Mouse (Mus musculus): ENCODE data around the gene Gsap.
A peak's percentile ranks its signal among the peaks of the same experiment; 100 is the strongest.
"Not testable (repeated sequence)": the region's sequence is repeated elsewhere in the genome, so short reads cannot be mapped to it uniquely, and the experiment has no call there.

The Gsap gene

DNA sequence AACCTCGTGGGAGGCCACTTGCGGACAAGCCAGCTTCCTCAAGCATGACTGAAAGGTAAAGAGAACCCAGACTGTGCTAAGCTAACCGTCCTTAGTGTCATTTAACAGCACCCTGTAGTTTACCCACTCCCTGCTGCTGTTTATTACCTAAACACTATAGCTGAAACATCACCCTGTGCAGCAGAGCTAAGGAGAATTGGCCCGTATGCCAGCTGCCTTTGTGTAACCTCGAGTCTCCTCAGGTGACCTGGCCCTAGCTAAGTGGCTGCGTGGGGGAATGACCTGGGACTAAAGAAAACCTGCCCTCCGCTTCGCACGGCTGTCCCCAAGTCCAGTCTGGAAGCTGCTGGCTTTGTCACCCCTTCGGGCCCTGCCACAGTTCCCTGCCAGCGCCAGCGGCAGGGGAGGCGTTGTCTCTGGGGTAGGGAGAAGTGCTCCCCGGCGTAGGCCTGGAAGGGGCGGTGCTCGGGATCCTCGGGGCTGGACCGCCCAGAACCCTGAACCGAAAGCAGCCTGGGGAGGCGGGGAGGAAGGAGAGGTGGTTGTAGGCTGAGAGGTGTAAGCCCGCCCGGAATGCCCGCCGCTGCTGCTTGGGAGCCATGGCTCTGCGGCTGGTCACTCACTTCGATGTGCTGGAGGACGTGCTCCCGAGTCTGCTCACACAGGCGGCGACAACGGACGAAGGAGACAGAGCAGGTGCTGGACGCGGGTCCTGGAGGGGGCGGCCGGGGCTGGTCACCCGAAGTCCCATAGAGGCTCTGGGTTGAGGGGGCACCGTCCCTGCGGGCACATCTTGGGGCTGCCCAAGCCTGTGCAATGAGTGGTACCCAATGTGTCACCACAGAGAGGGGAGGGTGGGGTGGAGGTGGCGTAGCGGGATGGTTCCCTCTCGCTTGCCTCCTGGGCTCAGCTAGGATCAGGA is at the start of gene Gsap:
Gene Gsap, plus strand, starts transcription at position 492 of the 922 bp plus-strand sequence.
- DNase-seq (ENCODE audit: inconsistent ontology term): peak; percentile 95

DNA sequence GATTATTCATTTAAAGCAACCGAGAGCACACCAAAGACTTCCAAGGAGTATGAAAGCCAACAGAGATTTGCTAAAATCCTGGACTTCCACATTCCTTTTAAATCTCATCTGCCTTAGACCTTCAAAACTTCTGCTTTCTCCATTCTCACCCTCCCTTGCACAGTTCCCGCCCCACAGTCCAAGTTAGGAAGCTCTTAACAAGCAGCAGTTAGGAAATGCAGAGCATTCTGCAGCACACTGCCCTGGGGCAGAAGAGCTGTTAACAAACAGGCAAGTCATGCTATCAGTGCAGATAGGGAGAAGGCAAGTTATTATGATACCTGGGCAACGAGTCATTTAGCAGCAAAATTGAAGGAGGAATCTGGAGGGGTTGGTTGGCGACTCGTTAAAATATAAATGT is 49.5 kb upstream of the Gsap start:
- peak; percentile 69 for DNase-seq (ENCODE audit: inconsistent ontology term)

DNA sequence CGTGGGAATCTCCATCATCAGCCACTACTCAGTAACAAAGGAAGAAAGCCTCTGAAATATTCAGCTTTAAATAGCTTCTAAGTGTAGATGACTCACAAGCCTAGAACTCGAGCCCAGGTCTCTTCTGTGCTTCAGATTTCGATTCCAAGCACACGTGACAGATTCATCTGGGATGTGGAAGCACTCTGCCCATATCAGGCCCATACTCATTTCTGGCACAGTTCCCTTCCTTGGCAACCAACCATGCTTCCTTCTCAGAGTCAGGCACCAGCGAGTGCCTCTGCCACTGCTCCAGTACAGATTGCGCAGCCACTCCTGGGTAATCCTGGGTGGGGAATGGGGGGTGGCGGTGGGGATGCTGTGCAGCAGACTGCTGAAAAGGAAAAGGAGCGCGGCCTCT is 46.5 kb upstream of the Gsap start:
- DNase-seq (ENCODE audit: inconsistent ontology term): peak; percentile 90

DNA sequence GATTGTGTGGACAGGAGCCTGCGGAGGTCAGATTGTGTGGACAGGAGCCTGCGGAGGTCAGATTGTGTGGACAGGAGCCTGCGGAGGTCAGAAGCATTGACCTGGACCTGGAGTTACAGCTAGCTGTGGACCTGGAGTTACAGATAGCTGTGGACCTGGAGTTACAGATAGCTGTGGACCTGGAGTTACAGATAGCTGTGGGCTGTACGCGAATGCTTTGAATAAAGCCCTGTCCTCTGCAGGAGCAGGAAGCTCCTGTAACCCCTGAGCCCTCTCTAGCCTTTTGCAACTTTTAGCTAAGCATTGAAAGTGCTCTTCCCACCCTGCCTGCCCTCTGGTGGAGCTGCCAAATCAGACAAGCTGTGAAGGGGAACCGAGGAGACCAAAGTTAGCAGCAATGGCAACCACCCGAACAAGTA is 44.9 kb upstream of the Gsap start:
- not testable (repeated sequence) for DNase-seq (ENCODE audit: inconsistent ontology term)

DNA sequence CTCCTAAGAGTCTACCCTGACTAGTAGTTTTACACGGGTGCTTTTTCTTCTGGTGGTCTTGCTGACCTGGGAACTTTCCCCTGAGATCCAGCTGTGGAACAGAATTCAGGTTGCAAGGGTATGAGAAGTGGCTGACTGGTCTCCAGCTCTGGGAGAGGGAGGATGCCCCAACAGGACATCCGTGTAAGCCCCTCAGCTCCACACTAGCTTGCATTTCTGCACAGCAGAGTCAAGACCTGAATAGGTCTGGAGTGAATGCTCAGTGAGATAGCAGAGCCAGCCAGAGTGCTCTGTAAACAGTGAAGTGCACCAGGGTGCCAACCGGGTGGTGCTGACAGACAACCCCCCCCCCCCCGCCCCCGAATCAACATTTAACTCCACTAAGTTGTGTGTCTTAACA is 44.4 kb upstream of the Gsap start:
- DNase-seq (ENCODE audit: inconsistent ontology term): no peak

DNA sequence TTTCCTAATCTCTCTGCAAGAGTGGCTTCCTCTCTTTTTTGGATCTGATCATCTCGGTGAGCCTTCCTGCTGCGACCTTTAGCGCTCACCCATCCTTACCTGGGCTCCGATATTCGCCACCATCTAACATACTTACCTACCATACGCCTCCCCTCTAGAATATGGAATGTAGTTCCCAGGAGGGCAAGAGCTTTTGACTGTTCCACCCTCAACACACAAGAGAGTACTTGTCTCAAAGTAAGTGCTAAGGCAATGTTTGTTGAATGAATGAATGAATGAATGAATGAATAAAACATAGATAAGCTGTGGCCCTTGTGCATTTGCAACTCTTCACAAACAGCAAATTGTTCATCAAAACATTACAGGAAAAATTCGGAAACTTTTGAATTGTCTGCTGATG is 43.0 kb upstream of the Gsap start:
- DNase-seq (ENCODE audit: inconsistent ontology term): no peak

DNA sequence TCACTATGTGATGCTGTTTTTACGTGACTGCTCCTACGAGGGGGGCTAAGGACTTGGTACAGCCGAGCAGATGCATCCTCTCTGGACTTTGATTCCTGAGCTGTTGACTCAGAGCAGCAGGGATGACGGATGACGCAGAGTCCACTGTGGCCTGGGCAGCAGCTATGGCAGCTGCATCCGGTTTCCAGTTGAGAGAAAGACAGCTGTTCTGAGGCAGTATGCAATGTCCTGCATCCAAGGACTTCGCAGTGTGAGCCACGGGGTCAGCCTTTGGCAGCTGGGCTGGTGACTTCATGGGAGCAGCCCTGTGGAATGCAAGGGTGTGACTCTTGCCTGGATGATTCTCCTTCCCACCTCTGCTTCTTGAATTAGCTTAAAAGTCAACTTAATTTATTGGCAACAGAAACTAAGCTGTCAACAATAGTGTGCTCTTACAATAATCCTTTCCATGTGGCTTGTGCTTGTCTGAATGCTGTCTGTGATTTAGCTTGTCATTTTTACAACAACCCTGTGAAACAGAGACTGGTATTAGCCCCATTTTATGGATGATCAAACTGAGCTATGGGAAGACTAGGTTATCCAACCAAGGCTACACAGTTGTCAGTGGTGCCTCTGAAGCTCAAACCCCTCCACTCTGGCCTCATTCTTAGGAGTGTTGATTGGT is 41.4 kb upstream of the Gsap start:
- peak; percentile 59 for DNase-seq (ENCODE audit: inconsistent ontology term)

DNA sequence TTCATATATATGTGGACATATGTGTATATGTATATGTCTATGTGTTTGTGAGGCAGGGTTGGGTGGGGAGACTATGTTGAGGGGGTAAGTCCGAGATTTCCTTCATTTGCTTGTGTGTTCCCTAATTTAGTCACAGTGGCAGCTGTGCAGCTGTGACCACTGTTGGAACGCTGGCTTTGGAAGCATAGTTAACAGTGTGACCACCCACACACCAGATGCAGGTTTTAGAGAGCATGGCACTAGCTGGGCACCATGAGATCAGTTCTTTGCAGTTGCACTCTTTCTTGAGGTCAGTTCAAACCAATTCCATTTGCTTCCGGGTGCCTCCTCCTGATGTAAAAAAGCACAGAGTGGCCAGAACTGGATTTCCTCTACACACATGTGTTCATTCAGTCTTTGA is 37.7 kb upstream of the Gsap start:
- DNase-seq (ENCODE audit: inconsistent ontology term): no peak

DNA sequence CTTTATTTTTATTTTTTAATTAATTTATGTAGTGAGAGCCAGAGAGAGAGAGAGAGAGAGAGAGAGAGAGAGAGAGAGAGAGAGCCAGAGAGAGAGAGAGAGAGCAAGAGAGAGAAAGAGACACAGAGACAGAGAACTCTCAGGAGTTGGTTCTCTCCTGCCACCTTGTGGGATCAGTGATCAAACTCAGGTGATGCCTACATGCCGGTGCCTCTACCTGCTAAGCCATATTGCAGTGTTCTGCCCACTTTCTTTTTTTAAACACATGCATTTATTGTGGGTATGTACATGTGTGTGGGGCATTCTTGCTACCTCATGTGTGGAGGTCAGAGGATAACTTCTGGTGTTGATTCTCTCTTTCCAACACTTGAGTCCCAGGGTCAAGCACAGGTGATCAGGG is 32.4 kb upstream of the Gsap start:
- no peak for DNase-seq (ENCODE audit: inconsistent ontology term)

DNA sequence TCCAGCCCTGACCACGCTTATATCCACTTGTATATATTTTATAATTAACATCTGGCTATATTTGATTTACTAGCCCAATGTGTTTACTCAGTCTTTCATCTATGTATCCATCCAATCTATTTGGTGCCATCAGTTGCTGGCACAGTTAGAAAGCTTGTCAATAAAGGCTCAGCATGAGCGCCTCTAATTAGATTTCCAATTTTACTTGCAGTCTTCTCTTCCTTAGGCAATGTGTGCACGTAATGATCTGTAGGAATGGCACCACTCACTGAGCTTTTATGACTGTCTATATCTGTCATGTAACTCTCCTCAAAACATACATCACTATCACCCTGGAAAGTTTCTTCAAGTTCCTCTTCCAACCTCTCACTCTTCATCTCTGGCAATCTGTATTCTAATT is 29.3 kb upstream of the Gsap start:
- no peak for DNase-seq (ENCODE audit: inconsistent ontology term)

DNA sequence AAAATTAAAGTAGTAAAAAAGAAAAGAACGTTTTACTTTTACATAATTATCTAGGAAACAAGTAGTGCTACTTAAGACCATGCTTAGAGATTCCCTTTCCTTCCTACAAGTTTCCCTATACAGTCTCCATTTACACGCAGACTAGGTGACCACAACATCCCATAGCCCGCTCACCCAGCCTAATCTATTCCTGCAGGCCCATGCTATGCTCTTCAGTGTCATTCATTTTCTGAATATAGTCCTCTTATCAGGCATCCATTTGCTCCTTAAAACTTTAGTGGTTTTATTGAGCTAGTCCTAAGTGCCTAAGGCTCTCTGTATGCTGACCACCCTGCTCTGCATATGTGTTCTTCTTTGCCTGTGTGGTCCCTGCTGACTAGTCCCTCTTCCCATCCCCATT is 26.5 kb upstream of the Gsap start:
- DNase-seq (ENCODE audit: inconsistent ontology term): no peak

DNA sequence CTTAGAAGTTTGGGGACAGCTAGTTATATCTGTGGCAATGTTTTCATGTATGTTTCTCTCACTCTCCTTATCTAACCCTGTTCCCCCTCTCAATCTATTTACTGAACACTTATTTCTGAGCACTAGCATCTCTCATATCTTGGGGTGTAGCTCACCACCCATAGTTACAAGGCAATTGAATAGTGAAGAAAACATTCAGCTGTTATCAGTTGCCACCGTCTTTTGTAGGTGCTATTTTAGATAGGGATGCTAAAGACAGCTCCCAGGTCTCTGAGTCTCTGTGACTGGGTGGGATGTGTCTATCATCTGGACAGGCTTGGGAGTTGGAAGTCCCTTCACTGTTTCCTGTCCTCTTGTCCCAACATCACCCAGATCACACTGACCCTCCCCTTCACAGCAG is 25.3 kb upstream of the Gsap start:
- DNase-seq (ENCODE audit: inconsistent ontology term): no peak

DNA sequence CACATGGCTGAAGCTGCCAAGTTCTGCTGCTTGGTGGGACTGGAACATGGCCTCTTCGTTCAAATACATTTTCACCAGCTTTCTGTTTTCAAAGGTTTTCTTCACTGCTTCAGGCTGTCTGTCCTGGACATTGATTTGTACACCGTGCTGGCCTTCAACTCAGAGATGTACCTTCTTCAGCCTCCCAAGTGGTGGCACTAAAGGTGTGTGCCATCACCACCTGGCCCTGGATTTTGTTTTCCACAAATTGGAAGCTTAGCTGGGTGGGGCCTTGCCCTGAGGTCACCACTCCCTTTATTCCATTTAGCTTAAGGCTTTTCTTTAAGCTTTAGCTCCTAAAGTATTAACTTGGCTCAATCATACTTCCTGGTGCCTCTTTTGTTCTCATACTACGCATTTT is 22.6 kb upstream of the Gsap start:
- no peak for DNase-seq (ENCODE audit: inconsistent ontology term)

DNA sequence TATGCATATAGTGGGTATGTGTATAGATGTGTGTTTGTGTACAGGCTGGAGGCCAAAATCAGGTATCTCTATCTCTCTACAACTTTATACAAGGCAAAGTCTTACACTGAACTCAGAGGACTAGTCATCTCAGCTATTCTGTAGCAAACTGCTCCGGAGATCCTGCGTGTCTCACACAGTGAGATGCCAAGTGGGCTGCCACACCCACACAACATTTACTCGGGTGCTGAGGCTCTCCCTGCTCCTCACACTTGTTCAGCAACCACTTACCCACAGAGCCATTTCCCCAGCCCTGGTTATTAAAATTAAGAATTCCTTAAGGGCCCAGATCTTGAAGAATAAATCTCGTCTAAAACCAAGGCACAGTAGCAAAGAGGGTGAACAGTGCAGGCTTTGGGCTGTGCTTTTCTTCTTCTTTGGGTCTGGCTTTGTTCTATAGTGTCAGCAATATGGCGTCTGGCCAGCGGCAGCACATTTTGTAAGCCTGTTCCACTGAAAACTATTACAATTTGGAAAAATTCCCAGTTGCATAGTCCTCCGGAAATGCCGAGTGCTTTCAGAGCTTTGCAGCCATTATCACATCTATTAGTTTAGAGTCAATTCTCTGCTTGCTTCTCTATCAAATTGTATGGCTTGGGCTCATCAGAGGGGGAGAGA is 17.2 kb upstream of the Gsap start:
- peak; percentile 89 for DNase-seq (ENCODE audit: inconsistent ontology term)

DNA sequence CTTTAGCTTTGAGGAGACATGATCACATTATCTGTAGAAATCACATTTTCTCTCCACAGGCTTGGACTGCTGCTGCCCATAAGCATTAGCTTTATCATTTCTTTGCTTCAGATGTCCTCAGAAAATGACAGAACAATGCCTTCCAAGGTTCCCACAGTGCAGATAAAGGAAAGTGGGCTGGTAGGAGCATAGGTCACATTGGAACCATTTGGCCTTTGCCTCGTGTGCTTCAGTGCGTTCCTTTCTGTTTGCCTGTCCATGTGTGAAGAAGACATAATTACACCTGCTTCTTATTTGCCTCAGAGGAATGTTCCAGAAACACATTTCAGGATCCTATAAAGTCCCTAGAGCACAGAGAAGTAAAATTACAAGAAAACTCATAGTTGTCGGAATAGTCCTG is 16.7 kb upstream of the Gsap start:
- peak; percentile 83 for DNase-seq (ENCODE audit: inconsistent ontology term)

DNA sequence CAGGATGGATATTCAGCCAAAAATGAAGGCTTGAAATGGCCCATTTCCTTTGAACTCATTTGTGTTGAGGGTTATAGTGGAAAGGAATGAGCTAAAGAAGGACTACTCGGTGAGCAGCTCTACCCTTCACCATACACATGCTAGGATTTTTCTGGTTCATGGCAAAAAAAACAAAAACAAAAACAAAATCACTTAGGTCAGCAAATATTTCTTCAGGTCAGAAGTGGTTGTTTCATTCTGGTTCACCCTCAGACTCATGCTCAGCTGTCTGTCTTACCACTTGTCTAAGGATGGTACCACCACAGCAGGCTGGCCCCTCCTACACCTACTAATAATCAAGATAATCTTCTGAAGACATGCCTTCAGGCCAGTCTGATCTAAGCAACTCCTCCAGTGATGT is 16.2 kb upstream of the Gsap start:
- DNase-seq (ENCODE audit: inconsistent ontology term): no peak

DNA sequence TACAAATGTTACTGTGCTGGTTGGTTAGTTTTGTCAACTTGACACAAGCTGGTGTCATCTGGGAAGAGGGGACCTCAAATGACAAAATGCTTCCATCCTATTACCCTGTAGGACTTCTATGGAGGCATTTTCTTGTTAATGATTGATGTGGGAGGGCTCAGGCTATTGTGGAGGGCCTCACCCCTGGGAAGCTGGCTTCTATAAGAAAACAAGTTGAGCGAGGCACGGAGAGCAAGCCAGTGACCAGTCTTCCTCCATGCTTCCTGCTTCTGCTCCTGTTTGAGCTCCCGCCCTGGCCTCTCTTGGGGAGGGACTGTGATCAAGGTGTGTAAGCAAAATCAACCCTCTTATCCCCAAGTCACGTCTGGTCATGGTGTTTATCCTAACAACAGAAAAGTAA is 15.6 kb upstream of the Gsap start:
- DNase-seq (ENCODE audit: inconsistent ontology term): no peak

DNA sequence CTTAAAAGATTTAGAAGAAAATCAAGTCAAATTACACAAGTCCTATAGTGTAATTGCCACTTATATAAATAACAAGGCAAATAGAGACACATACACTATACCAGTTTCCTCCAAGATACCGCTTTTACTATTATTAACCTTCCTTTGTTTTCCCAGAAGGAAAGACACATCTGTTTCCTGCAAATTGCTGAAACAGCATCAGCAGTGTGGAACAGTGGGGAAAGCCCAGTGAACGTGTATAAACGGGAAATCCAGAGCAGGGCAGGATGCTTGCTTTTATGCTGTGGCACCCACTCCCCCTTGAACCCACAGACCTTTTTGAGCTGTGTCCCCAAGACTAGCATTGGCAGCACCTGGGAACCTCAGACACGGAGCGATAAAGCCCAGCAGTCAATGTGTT is 15.2 kb upstream of the Gsap start:
- DNase-seq (ENCODE audit: inconsistent ontology term): no peak

DNA sequence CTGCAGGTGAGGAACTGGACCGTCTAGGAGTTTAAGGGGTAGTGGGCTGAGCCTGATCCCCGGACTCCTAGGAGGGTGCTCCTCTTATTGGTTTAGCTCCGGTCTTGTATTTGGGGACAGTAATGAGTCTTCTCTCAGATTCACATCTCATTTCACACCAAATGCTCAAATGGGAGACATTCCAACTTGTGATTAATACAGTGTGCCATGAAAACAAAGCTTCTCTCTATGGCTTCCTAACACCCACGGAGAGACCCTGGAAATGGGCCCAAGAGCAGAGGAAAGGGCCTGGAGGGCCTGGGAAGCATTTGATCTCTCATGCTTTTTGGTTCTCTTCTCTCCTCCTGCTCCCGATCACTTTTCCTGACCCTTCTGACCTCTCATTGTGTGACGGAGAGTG is 14.7 kb upstream of the Gsap start:
- peak; percentile 94 for DNase-seq (ENCODE audit: inconsistent ontology term)

DNA sequence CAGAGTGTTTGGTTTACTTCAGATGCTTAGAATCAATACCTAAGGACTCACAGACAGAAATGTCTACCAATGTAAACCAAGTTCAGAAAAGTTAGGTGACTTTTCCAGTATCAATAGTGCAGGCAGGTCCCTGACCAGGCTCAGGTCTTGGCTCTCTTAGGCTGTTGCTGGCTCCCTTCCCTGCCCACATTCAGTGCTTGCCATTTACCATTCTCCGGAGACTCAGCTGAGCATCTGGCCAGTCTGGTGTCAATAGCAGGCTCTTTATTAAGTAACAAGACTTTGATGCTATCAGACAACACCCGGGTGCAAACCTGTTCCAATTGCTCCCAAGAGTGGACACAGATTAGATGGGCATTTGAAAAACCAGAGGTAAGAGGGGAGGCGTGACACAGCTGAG is 13.7 kb upstream of the Gsap start:
- DNase-seq (ENCODE audit: inconsistent ontology term): peak; percentile 62

DNA sequence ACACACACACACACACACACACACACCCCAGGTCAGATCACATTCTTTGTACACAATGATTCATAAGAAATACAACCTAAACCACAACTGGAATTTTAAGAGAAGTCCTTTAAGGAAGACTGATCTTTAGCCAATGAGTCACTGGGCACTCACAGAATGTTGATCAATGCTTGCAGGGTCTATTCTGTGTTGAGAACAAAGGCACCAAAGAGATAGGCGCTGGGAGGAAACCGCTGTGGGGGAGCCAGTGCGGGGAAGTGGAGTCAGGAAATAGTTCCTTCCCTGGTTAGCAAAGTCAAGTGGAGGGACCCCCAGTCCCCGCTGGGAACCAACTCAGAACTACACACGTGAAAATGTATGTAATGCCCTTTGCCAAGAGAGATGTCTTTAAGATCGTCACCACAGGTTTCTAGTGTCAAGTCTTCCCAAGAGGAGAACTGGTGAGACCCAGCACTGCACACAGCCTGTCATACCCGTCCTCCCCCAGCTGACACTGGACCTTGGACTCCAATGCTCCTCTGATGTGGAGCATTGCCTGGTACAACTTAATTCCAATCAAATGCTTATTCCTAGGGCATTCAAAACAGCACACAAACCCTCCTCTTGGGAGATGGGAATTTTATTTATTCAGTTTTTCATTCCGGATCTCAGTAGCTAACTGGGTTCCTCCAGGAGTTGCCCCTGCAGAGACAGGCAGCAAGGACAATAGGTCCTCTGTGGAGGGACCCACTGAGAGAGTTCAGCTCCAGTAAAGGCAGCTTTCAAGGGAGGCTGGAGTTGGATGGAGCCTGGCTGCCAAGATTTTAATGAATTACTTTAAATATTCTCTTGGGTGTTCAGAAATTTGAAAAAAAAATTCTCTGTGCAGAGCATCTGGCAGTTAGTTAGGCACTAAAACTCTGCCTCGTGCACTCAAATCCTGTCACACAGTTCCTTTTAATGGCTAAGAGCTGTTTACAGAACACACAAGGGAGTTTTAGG is 10.6 kb upstream of the Gsap start:
- DNase-seq (ENCODE audit: inconsistent ontology term): peak; percentile 79

DNA sequence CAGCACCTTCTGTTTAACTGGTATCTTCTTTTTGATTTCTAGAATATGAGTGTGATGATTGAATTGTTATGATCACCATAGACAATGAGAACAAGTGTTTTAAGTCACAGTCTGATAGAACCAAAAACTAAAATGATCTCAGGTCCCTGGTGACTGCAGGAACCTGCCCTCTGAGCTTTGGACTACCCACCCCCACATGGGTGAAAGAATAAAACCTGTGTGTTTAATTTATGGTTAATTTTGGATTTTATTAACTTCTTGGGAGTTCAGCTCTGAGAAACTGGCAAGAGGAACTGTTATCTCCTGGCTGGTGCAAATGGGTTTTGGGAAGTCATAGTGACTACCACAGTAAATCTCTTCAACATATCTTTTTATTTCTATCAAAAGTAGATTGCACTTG is 6.6 kb upstream of the Gsap start:
- no peak for DNase-seq (ENCODE audit: inconsistent ontology term)
